Mouse (Mus musculus) megakaryocyte-erythroid progenitor cell, adult 5 weeks (primary cell): Measurements from ENCODE around the gene Fbxo3. TPM values are rescaled to one million over a fixed set of nuclear protein-coding genes. Genes with fewer than 3 reads are reported as not detected.

Source experiments
- polyA plus RNA-seq: library from polyadenylated mRNA; stranded (reverse); fragments of >175 nt; gene quantifications from 2 replicates; pipeline ENCODE4 v1.2.3, GENCODE M21; 2012

Gene Fbxo3
- 5.2 and 5.4 TPM in 2 replicates for polyA plus RNA-seq

DNA sequence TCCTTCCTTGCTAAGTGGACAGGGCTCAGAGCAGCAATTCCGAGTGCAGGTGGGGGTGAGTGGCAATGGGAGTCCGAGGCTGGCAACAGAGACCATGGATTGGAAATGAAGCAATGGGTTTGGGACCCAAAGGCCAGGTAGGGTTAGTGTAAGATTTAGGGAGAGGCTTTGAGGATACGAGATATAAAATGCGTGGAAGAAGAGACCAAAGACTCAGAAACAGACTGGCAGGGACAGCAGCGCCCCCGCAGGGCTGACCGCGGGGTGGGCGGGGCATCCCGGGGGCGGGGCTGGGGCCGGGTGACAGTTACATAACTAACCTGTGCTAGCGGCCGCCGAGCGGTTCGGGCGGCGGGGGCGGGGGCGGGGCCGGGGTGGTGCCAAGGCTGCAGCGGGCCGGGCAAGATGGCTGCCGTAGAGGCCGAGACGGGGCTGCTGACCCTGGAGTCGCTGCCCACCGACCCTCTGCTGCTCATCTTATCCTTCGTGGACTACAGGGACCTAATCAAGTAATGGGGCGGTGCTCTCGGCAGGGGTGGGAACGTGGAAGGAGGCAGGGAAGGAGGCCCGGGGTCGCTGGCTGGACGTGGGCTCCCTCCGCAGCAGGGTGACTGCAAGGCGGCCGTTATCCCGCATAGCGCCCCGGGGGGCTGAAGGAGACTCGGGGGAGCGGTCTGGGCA, at the start of gene Fbxo3:
Gene Fbxo3, plus strand, starts transcription at position 264 of the 681 bp plus-strand sequence.

GRCm38 (mm10) chr2:104028139-104028723, 710 bp downstream of the Fbxo3 start, which contains the start of gene 4931422A03Rik:
TSS of gene 4931422A03Rik (minus strand) at chr2:104028361.

DNA sequence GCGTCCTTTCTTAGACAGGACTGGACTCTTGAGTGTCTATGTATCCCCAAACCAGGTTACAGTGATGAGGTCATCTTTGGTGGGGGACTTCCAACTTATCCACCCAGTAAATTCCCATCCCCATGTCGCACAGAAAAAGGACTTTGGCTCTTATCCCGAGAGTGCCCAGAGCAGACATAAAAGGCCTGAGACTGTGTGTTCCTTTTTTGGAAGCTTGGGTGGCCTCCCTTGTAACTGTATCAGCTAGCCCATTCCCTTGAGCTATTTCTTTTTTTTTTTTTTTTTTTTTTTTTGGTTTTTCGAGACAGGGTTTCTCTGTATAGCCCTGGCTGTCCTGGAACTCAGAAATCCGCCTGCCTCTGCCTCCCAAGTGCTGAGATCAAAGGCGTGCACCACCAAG, 38.0 kb downstream of the Fbxo3 start, which contains the start of gene Gm10912:
Gene Gm10912, plus strand, starts transcription at position 301 of the 400 bp plus-strand sequence.

DNA sequence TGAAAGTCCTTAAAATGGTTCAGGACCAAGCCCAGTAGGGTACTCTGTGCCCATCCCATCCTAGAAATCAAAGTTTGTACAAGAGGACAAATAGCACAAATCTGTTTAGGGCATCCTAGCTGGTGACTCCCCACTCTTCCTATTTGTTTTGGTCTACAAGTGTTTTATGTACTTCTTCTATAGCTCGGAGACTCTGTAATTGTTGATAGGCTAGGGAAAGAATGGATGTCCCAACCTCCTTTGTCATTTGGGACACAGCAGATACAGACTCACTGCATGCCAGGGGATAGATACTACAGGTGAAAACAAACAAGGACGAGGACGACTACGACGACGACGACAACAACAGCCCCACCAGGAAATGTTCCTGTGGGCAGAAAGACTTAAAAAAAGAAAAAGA, 40.9 kb downstream of the Fbxo3 start, which contains the start of gene Gm10799:
Gene Gm10799, minus strand, starts transcription at position 101 of the 400 bp plus-strand sequence.

DNA sequence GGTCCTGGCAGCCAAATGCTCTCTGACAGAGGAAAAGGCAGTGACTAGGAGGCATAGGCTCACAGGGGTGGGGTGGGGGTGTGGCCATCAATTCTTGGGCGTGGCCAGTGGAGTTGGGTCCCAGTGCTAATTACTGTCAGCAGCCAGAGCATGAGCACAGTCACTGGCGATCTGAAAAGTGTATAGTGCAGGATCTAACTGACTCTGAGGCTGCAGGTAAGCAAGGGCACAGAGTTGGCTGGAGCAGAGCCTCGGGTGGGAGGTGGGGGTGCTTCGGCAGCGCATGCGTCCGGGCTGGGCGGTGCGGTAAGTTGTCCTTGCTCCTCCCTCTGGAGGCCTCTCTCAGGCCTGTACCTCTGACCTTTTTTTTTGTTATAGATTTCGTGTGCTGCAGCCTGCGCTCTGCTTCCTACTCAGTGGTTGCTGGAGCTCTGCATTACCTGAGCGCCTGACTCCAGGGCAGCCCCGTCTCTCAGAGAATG, 42.2 kb downstream of the Fbxo3 start, which contains the start of gene Cd59b:
Gene Cd59b, plus strand, starts transcription at position 146 of the 482 bp plus-strand sequence.

GRCm38 (mm10) chr2:104095741-104096213, 68.3 kb downstream of the Fbxo3 start, which contains the start of gene Cd59a:
TSS of gene Cd59a (plus strand) at chr2:104095801.

Other genes with a start within 250 kb of the Fbxo3 start
- gene Caprin1, start 230.1 kb upstream of the Fbxo3 start, polyA plus RNA-seq: 230 and 240 TPM in 2 replicates
- 408 and 487 TPM in 2 replicates for gene Lmo2, start 69.7 kb upstream of the Fbxo3 start, polyA plus RNA-seq
- 0.21 and 0.22 TPM in 2 replicates for gene 4931422A03Rik, start 640 bp downstream of the Fbxo3 start, polyA plus RNA-seq
- gene Gm10912, start 38.1 kb downstream of the Fbxo3 start, polyA plus RNA-seq: not detected in 2 replicates
- gene Gm10799, start 40.8 kb downstream of the Fbxo3 start, polyA plus RNA-seq: not detected in 2 replicates
- not detected in 2 replicates for gene Cd59b, start 42.1 kb downstream of the Fbxo3 start, polyA plus RNA-seq
- 0.88 and 1.4 TPM in 2 replicates for gene Cd59a, start 68.1 kb downstream of the Fbxo3 start, polyA plus RNA-seq
- 0.68 TPM in 1 of 2 replicates, not detected in the other for gene A930018P22Rik, start 95.0 kb downstream of the Fbxo3 start, polyA plus RNA-seq